Mouse (Mus musculus) layer of hippocampus, adult 9-10 months (tissue): ENCODE measurements around the gene Gsg1l.

ENCODE experiments used
- DNase-seq: peaks from one replicate; pipeline ENCODE4 v3.0.0; 2022; ENCODE audit warnings: low spot score

The Gsg1l gene

GRCm38 (mm10) chr7:125864026-125864425 lies 218.2 kb downstream of the Gsg1l start:
- DNase-seq: no peak

GRCm38 (mm10) chr7:125860421-125860820 lies 221.8 kb downstream of the Gsg1l start:
- no peak for DNase-seq

- no peak for DNase-seq
Observed at GRCm38 (mm10) chr7:125859564-125859963, 222.6 kb downstream of the Gsg1l start.

- no peak for DNase-seq
Observed at GRCm38 (mm10) chr7:125847528-125847866, 234.7 kb downstream of the Gsg1l start.

GRCm38 (mm10) chr7:125846866-125847527 lies 235.2 kb downstream of the Gsg1l start:
- no peak for DNase-seq

DNA sequence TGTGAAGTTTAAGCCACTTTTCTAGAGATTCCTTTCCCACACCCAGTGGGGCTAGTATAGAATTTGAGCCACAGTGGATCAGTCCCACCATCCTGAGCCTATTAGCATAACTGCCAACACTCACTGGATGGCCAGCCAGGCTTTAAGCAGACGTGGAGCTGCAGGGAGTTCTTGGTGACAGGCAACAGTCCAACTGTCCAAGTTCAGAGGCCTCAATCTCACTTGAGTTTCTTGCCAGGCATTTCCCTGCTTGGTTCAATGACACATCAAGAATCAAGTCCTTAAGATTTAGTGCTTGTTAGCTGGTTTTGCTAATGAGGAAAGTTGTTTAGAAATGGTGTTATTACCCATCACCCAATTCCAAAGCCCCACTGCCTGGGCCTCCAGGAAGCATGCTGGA lies 236.6 kb downstream of the Gsg1l start:
- no peak for DNase-seq

GRCm38 (mm10) chr7:125838078-125838742 lies 244.0 kb downstream of the Gsg1l start:
- no peak for DNase-seq

DNA sequence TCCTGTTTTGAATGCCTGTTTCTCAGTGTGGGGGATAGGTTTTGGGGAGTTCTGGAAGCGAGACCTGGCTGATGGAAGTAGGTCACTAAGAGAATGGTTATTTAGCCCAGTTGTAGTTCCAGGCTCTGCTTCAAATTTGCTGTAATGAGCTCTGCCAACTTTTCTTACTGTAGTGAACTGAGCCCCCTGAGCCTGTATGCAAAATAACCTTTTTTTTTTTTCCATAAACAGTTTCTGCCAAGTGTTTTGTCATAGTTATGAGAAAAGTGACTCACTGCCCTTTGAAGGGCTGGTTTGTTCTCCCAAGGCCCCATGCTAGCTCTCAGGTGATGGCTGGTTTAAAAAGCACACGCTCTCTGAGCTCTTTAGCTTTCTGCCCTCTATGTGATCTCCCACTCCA lies 248.7 kb downstream of the Gsg1l start:
- DNase-seq: no peak

- no peak for DNase-seq
Observed at GRCm38 (mm10) chr7:125832767-125833166, 249.4 kb downstream of the Gsg1l start.

DNA sequence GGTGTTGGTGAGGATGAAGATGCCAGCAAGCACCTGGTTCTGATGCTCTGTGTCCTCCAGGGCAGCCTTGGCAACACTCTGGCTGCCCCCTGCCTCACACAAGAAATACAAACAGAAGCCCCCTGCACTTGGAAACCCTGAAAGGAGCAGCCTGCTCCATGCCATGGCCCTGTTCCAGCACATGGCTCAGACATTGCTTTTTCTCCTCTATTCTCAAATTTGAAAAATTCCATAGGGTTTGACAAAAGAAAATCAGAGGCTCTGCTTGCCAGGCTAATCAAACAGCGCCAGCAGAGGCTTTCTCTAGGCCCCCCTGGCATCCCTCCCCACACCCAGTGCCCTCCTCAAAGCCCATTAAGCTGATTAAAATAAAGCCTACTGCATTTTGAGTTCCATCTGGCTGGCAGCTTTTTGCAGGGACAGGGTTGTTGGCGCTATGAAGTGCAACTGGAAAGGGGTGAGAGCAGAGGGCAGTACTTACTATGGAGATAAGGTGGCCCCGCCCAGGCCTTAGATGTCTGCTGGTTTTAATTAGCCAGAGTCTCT lies 253.0 kb downstream of the Gsg1l start:
- DNase-seq: no peak

DNA sequence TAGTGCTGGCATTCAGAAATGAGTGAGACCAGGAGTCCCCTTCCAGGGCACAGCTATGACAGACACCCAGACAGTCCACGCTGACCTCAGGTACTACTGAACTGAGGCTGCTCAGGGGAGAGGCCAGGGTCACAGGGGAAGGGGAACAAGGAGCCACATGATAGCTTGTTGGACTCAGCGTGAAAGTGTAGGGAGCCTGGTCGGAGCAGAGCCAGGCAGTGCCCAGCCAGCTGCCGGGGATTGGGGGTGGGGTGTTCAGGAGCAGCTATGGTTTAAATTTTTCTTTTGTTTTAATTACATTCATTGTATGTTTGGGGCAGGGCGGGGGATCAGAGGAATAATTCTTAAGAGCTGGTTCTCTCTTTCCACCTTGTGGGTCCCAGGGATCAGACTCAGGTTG lies 253.7 kb downstream of the Gsg1l start:
- no peak for DNase-seq
